In genomic region chr4:59507766-59508165, GRCm38 (mm10) we compare ENCODE assay signal across 15 mouse cellular contexts.
"Had no signal": no experiment of that assay in that cellular context is flagged by ENCODE, and none has a peak within 500 bp of the region (broad histone marks: within the 10 kb centered on the region; RNA-seq: fewer than 3 reads in every experiment).

No protein-coding gene starts in this region.

- DNase-seq: kidney, adult 11 months; kidney, adult 9 months; kidney, postnatal 36 days; layer of hippocampus, adult 9-11 months; layer of hippocampus, postnatal 36 days; lung, postnatal 14 days; right cerebral cortex, adult 18-20 months; right cerebral cortex, postnatal 25 days; thymus, postnatal 36 days had no signal

- ATAC-seq: midbrain, embryonic 15.5 days had no signal

- H3K27me3 ChIP-seq: limb, embryonic 15.5 days; lung, embryonic 15.5 days; midbrain, embryonic 15.5 days had no signal

- H3K4me2 ChIP-seq: limb, embryonic 15.5 days; lung, embryonic 15.5 days; midbrain, embryonic 11.5 days; midbrain, embryonic 15.5 days had no signal

- H3K4me3 ChIP-seq: limb, embryonic 15.5 days; lung, embryonic 15.5 days; midbrain, embryonic 15.5 days had no signal

- H3K9me3 ChIP-seq: limb, embryonic 15.5 days; lung, embryonic 15.5 days; midbrain, embryonic 15.5 days had no signal

- H3K4me1 ChIP-seq: limb, embryonic 15.5 days; lung, embryonic 15.5 days; midbrain, embryonic 15.5 days had no signal

- H3K27ac ChIP-seq: kidney, postnatal 0 days; limb, embryonic 15.5 days; lung, embryonic 15.5 days; macrophage; midbrain, embryonic 15.5 days had no signal

- H3K9ac ChIP-seq: limb, embryonic 15.5 days; lung, embryonic 15.5 days; midbrain, embryonic 15.5 days had no signal
